Comparison of ENCODE assay signal across 19 mouse cellular contexts in the genomic region with DNA sequence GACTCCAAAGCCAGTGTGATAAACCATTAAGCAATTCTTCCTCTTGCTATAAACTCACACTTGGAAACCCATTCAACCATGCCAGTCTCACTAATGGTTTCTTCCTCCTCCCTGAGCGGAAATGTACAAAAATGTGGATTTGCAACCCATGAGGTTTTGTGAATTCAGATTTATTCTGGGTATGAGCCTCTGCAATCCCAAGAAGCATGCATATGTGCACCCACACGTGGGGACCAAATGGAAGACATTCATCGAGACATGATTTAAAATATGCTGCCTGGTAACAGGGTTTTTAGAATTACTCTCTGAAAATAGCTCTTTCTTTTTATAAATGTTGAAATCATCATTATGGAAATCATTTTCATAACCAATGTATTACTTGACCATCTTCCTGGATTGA.
A peak's percentile ranks its signal among the peaks of the same experiment; 100 is the strongest.
DNase-seq lines count a peak whose midpoint lies in the region.
"Had no signal": no experiment of that assay in that cellular context is flagged by ENCODE, and none has a peak within 500 bp of the region (broad histone marks: within the 10 kb centered on the region; RNA-seq: fewer than 3 reads in every experiment).

No protein-coding gene starts in this region.

- DNase-seq in layer of hippocampus, adult 18-20 months (ENCODE audit: low spot score in 2 of 2) = peak; percentile 25 to 55
- DNase-seq in layer of hippocampus, postnatal 25 days (ENCODE audit: extremely low spot score in 1 of 2, low spot score in 1 of 2) = no peak
- DNase-seq in frontal cortex, adult 2 months (ENCODE audit: extremely low spot score in 1 of 2, low spot score in 1 of 2) = peak; percentile 52 to 68
- DNase-seq in left cerebral cortex, postnatal 14 days (ENCODE audit: low spot score in 2 of 2) = peak; percentile 48 to 52
- DNase-seq in right cerebral cortex, postnatal 4 days = peak; percentile 5
- no peak for DNase-seq in urinary bladder, adult 18-20 months (ENCODE audit: low spot score in 2 of 2)
- DNase-seq in thymus, postnatal 36 days = no peak
- DNase-seq: adrenal gland, postnatal 36 days; B cell, adult 2 months; cerebellum, adult 2 months; gastrocnemius, postnatal 10 days; heart, adult 18-20 months; heart, postnatal 36 days; kidney, adult 11 months; liver, postnatal 0 days; lung, postnatal 14 days; midbrain, embryonic 14.5 days; spleen, adult 18-20 months; thymus, adult 18-20 months had no signal

- intact Hi-C loops in left cerebral cortex, postnatal 14 days (cut with DNase I) = no loop called here

Comparison
In these comparisons a context has a peak if more than half of its experiments do, and no peak if none do; other contexts are left out.
1. DNase-seq: peak in layer of hippocampus, adult 18-20 months (2 of 2), frontal cortex, adult 2 months (2 of 2), left cerebral cortex, postnatal 14 days (2 of 2) and right cerebral cortex, postnatal 4 days (single experiment); none in layer of hippocampus, postnatal 25 days (0 of 2), urinary bladder, adult 18-20 months (0 of 2) and thymus, postnatal 36 days (0 of 2).